Mouse (Mus musculus) heart, postnatal 0 days (tissue): Measurements from ENCODE around the gene Gm37240.

Experiments used
- CTCF ChIP-seq: IDR thresholded peaks from 2 replicates; pipeline ENCODE4 v1.5.1; 2016; ENCODE audit warnings: antibody characterized with exemption, control low read depth, low read depth
- EP300 ChIP-seq: IDR thresholded peaks from 2 replicates; pipeline ENCODE4 v1.6.1; 2016; ENCODE audit warnings: antibody characterized with exemption, low read depth

- TF ChIP-seq CTCF (no peak), EP300 (no peak)
These were observed 517.5 kb downstream of the Gm37240 start for GRCm38 (mm10) chr3:85369847-85370246.
